Mouse (Mus musculus): Measurements from ENCODE around the gene Spink4.
A peak's percentile ranks its signal among the peaks of the same experiment; 100 is the strongest.

Gene Spink4

GRCm38 (mm10) chr4:40919785-40920184 is at the start of gene Spink4:
Gene Spink4 (plus strand): TSS chr4:40920052.
- no peak for DNase-seq (ENCODE audit: extremely low read depth, insufficient read length, low spot score)

DNA sequence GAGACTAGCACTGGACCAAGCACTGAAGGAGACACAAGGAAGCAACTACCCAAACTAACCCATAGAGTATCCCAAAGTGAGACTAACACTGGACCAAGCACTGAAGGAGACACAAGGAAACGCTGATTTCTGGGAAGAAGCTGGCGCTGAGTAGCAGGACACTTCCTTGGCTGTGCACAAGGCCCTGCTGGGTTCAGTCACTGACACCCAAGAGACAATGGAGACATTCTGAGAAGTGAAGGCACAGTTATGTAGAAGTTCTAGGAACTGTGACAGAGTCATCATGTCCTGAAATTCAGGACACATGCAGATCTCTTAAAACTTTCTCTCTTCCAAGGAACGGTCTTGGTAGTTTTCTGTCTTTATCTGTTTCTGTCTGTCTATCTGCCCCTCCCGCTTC is 49.6 kb upstream of the Spink4 start:
- no peak for DNase-seq (ENCODE audit: extremely low read depth, insufficient read length, low spot score)

- DNase-seq (ENCODE audit: extremely low read depth, insufficient read length, low spot score) = no peak
These were observed 47.7 kb upstream of the Spink4 start for GRCm38 (mm10) chr4:40872129-40872528.

GRCm38 (mm10) chr4:40873320-40873719 is 46.5 kb upstream of the Spink4 start:
- DNase-seq (ENCODE audit: extremely low read depth, insufficient read length, low spot score) = no peak

DNA sequence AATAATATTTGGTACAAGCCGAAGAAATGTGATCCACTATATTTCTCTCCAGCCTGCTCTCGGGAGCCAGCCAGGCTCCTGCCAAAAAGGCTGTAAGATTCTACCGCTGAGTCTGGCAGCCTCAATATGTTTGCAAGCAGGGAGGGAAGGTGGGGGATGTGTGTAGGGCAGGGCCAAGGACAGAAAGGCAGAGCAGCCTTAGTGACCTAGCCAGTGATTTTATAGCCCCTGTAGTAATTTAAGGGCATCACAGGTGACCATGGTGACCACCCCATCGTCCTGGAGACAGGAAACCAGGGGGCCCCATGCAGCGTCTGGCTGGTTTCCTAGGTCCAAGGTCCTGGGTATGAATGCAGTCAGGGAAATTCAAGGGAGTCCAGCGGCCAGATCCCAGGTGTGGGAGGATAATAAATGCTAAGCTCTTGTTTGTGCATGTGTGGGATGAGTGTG is 45.7 kb upstream of the Spink4 start:
- DNase-seq (ENCODE audit: extremely low read depth, insufficient read length, low spot score) = no peak

DNA sequence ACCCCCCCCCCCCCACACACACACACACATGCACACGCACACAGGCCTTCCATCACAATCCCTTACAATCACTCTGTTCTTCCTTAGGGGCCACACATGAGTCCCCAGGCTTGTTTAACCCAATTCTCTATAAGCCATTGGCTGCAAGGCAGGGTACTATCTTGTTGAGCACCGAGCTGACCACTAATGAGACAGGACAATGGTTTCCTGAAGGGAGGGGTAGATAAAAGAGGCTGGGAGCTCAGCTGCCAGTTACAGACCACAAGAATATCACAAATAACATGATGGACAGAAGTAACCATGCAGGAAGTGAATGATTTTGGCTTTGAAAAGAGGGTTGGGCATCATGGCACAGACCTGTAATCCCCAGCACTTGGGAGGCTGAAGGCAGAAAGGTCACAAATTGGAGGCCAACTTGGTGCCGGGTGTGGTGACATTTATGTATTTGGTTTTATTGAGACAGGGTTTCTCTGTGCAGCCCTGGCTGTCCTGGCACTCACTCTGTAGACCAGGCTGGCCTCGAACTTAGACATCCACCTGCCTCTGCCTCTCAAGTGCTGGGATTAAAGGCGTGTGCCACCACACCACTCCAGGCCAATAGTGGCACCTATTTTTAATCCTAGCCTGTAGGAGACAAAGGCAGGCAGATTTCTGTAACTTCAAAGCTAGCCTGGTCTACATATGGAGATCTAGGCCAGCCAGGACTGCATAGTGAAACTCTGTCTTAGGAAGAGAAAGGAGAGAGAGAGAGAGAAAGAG is 44.9 kb upstream of the Spink4 start:
- DNase-seq (ENCODE audit: extremely low read depth, insufficient read length, low spot score) = no peak

DNA sequence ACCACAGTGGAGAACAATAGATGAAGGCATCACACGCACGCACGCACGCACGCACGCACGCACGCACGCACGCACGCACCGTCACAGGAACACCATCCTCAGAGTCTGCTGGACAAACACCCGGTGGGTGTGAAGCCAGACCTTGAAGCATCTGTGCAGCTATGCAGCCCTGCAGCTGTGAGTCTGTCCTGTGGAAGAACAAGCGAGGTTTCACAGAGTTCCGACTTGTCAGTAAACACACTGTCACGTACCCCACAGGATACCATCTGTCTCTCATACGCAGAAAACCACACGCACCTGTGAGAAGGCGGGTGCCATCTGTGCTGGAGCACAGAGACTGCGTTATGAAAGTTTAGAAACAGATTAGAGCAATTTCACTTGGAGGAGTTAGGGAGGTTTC is 44.0 kb upstream of the Spink4 start:
- no peak for DNase-seq (ENCODE audit: extremely low read depth, insufficient read length, low spot score)

DNA sequence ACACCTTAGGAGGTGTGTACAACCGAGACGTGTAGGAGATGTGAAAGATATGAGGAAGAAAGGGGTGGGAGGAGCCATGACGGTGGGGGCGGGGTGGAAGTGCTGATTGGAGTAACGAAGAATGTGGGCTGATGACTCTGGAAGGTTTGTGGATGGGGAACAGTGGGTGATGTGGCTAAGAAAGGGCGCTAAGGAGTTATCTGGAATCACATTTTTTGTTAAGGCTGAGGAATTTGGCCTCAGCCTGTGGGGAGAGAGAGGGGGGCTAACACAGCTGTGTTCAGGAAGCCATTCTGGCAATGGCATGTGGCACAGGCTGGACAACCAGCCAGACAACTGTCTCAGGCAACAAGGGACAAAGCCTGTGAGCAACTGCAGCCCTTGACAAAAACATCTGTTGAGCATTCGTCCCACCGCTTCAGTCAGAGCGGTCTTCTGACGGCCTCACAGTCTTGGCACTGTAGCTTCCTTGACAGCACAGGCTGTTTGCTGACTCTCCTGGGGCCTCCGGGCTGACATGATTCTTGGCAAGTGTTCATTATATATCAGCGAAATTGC is 43.0 kb upstream of the Spink4 start:
- DNase-seq (ENCODE audit: extremely low read depth, insufficient read length, low spot score) = peak; percentile 22

GRCm38 (mm10) chr4:40877528-40877927 is 42.3 kb upstream of the Spink4 start:
- DNase-seq (ENCODE audit: extremely low read depth, insufficient read length, low spot score) = no peak

- no peak for DNase-seq (ENCODE audit: extremely low read depth, insufficient read length, low spot score)
These were observed 36.7 kb upstream of the Spink4 start for GRCm38 (mm10) chr4:40883200-40883599.

DNA sequence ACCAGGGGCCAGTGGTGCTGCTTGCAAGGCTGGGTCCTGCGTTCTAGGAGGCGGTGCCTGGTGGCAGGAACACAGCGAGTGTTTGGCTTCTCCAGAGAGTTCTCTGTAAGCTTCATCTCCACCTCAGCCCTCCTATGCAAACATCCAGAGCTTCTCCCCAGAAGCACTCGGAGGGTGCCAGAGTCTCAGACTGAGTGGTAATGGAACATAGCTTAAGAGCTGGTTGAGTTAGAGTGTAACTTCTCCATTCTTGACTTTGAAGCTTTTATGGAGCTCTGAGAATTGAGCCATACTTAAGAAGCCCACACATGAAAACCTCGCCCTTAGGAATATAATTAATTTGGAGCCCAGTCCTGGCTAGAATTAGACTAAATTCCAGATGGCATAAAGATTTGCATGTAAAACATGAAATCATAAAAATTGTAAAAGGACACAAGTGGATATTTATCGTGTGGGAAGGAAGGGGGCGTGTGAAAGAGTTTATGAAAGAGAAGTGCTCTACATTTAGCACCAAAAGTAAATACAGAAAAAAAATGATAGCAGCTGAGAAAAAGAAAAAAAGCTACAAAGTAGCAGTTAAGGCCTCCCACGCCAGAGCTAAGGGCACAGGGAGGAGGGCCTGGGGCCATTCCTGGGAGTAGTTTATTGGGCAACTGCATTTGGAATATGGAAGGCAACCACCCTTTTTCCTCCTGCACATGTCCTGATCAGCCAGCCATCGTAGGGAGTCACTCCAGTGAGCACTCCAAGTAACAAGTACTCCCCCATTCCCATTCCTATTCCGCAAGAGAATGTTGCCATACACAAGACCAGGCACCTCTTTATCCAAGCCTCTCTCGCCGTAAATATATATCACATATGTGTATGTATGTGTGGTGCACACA is 35.3 kb upstream of the Spink4 start:
- no peak for DNase-seq (ENCODE audit: extremely low read depth, insufficient read length, low spot score)

- no peak for DNase-seq (ENCODE audit: extremely low read depth, insufficient read length, low spot score)
These were observed 34.7 kb upstream of the Spink4 start for GRCm38 (mm10) chr4:40885166-40885525.

GRCm38 (mm10) chr4:40885883-40886282 is 34.0 kb upstream of the Spink4 start:
- DNase-seq (ENCODE audit: extremely low read depth, insufficient read length, low spot score) = no peak

GRCm38 (mm10) chr4:40888839-40889238 is 31.0 kb upstream of the Spink4 start:
- no peak for DNase-seq (ENCODE audit: extremely low read depth, insufficient read length, low spot score)

DNA sequence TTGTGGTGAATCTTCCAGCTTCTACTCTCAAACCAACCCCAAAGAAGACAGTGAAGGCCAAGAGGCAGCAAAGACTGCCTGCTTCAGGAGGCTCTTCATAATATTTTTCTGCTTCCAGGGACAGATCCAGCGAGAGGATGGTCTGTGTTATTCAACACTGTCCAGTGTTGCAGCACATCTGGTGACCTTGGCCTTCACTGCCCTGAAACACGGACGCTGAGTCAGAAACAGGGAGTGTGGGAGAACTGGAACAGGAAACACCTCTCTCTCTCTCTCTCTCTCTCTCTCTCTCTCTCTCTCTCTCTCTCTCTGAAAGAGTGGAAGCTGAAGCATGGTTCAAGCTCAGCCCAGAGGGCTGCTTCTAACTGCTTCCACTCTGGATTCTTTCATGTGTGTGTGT is 30.6 kb upstream of the Spink4 start:
- DNase-seq (ENCODE audit: extremely low read depth, insufficient read length, low spot score) = peak; percentile 40

DNA sequence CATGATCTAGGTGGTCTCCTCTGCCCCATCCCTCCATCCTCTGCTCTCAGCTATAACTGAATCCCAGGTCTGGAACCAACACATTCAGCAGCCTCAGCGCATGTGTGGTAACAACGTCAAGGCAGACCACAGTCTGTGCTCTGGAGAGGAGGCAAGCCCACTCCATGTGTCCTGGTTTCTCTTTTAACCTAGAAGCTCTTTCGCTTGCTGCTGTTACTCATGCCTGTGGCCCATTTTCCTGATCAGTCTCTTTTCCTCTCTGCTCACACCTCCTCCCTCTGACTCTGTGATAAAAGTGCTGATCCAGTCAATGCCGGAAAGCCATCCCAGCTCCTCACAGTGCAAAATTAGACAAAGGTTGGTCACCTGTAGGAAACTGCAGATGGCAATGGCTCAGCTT is 29.9 kb upstream of the Spink4 start:
- DNase-seq (ENCODE audit: extremely low read depth, insufficient read length, low spot score) = no peak

- DNase-seq (ENCODE audit: extremely low read depth, insufficient read length, low spot score) = no peak
These were observed 28.6 kb upstream of the Spink4 start for GRCm38 (mm10) chr4:40891206-40891605.

GRCm38 (mm10) chr4:40895118-40895517 is 24.7 kb upstream of the Spink4 start:
- no peak for DNase-seq (ENCODE audit: extremely low read depth, insufficient read length, low spot score)

DNA sequence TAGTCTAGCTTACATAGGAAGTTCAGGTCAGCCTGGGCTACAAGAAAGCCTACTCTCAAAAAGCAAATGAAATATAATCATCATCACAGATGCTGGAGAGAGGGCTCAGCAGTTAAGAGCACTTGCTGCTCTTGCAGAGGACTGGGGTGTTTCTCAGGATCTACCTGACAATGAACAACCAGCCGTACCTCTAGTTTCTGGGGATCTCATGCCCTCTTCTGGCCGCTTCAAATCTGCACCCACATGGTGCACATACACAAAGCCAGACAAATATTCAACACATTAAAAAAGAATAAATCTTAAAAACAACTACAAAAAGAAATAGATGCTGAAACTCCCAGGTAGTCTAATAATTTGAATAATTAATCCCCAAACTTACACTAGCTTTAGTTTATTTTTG is 24.2 kb upstream of the Spink4 start:
- DNase-seq (ENCODE audit: extremely low read depth, insufficient read length, low spot score) = no peak

DNA sequence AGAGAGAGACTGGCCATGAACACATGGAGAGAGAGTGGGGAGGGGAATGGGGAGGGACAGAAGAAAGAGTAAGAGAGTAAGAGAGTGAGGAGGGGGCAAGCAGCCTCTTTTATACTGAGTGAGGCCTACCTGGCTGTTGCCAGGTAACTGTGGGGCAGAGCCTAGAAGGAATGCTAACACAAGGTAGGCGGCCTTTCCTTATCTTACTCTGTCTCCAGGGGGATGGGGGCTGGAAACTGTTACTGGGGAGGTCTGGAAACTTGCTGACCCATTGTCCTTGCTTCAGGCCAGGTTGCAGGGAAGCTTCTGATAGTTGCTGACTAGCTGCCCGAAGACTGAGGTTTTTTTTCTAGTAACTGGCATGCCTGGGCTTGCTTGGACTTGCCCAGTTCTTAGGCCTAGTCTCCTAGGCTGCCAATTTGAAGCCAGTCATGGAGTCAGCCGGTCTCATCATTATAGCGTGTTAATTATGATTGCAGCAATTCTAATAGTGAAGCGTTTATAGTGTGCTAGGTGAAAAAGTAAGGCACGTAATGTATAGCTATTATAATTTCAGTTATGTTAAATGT is 21.3 kb upstream of the Spink4 start:
- no peak for DNase-seq (ENCODE audit: extremely low read depth, insufficient read length, low spot score)

- DNase-seq (ENCODE audit: extremely low read depth, insufficient read length, low spot score) = no peak
These were observed 20.6 kb upstream of the Spink4 start for GRCm38 (mm10) chr4:40899264-40899663.

Measured in 3134 (cell line).